Mouse (Mus musculus): ENCODE results near the gene Syt5. TPM values are rescaled to one million over a fixed set of nuclear protein-coding genes. Genes with fewer than 3 reads are reported as not detected.

Gene Syt5
- polyA plus RNA-seq, 1 experiment from 2014 or later, result 0.78 TPM

DNA sequence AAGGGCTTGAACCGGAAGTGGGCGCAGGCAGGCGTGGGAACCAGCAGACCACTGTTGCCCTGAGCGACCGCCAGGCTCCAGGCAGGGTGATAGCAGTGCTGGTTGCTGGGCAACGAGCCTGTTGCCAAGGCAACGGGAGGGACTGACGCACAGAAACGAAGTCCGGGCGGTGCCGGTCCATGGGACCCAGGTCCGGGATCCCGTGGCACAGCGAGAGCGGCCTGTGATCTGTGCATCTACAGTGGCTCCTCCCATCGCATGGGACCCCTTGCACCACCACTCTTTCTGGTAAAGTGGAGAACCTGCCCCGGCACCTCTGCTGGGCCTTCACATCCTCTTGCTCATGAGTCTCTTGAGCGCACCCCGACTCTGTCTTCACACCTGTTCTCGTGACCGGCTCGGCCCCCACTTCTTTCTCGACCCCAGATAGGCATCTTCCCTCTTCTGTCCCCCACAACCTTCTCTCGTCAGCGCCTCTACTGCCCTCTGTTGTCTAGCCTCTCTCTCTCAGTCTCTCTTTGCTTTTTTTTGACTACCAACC is 680 bp downstream of the Syt5 start:
- H3K9me3 ChIP-seq (ENCODE audit: control insufficient read depth, low read length), result no peaks in the 10 kb centered on the region
- 4% methylated on average over 26 of the region's 26 CpGs for WGBS
- peaks cover 10% of the 10 kb centered on the region in 2 experiments; a peak in 2 of 4 replicates for H3K4me1 ChIP-seq (ENCODE audit: control insufficient read depth in 2 of 2, insufficient read depth in 2 of 2, low read length in 2 of 2)
- peak; percentile 4; the same call in 1 of the 2 replicates for ATAC-seq (ENCODE audit: insufficient number of reproducible peaks, insufficient read depth, low FRiP score, low read depth)
- no peaks in the 10 kb centered on the region for H3K36me3 ChIP-seq (ENCODE audit: control insufficient read depth, insufficient read depth, low read length)
- H3K27me3 ChIP-seq (ENCODE audit: control insufficient read depth, insufficient read depth, low read length), result peaks cover 13% of the 10 kb centered on the region; the same call in 1 of the 2 replicates
- peak overlapping the region; percentile 14 to 27 for H3K4me3 ChIP-seq (ENCODE audit: control insufficient read depth in 1 of 2, insufficient read depth in 1 of 2, low read depth in 1 of 2, low read length in 2 of 2)
- no peak overlapping the region for H3K9ac ChIP-seq (ENCODE audit: low read length)
- H3K27ac ChIP-seq (replicated peaks in 1 of 2; ENCODE audit: control insufficient read depth in 1 of 2, insufficient read depth in 1 of 2, low read depth in 2 of 2, low read length in 2 of 2), result no peak overlapping the region
- H3K4me2 ChIP-seq (ENCODE audit: low read length), result peak overlapping the region; percentile 62

- no peak overlapping the region for H3K9ac ChIP-seq (ENCODE audit: low read length)
- H3K9me3 ChIP-seq (ENCODE audit: control insufficient read depth, low read length), result no peaks in the 10 kb centered on the region
- H3K36me3 ChIP-seq (ENCODE audit: control insufficient read depth, insufficient read depth, low read length), result no peaks in the 10 kb centered on the region
- peaks cover 13% of the 10 kb centered on the region; the same call in 1 of the 2 replicates for H3K27me3 ChIP-seq (ENCODE audit: control insufficient read depth, insufficient read depth, low read length)
- no peak overlapping the region for H3K4me3 ChIP-seq (ENCODE audit: control insufficient read depth in 1 of 2, insufficient read depth in 1 of 2, low read depth in 1 of 2, low read length in 2 of 2)
- peaks cover 10% of the 10 kb centered on the region in 2 experiments; a peak in 2 of 4 replicates for H3K4me1 ChIP-seq (ENCODE audit: control insufficient read depth in 2 of 2, insufficient read depth in 2 of 2, low read length in 2 of 2)
- H3K27ac ChIP-seq (replicated peaks in 1 of 2; ENCODE audit: control insufficient read depth in 1 of 2, insufficient read depth in 1 of 2, low read depth in 2 of 2, low read length in 2 of 2), result no peak overlapping the region
- H3K4me2 ChIP-seq (ENCODE audit: low read length), result peak overlapping the region; percentile 62
- 70% methylated on average over 15 of the region's 15 CpGs for WGBS
- no peak for ATAC-seq (ENCODE audit: insufficient number of reproducible peaks, insufficient read depth, low FRiP score, low read depth)
Measured at GRCm38 (mm10) chr7:4546050-4546449, 1.3 kb downstream of the Syt5 start.

DNA sequence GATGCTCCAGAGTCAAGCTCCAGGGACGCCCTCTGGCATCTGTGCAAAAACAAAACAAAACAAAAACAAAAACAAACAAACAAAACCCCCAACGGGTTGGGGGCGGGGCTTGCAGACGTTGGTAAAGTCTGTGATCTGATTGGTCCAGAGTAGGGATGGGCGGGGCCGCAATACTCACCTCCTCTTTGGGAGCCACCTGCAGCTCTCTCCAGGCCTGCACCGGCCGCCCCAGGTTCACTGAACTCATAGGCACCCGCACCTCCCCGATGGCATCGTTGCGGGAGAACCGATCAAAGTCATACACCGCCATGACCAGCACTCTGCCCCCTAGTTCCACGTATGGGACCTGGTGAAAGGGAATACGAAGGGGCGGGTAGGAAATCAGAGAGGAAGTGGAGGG is 5.3 kb downstream of the Syt5 start:
- Histone ChIP-seq H3K4me3 (ENCODE audit: control insufficient read depth in 1 of 2, insufficient read depth in 1 of 2, low read depth in 1 of 2, low read length in 2 of 2) (no peak overlapping the region), H3K27me3 (ENCODE audit: control insufficient read depth, insufficient read depth, low read length) (peaks cover 10% of the 10 kb centered on the region; the same call in 1 of the 2 replicates), H3K9ac (ENCODE audit: low read length) (no peak overlapping the region), H3K4me2 (ENCODE audit: low read length) (no peak overlapping the region), H3K4me1 (ENCODE audit: control insufficient read depth in 2 of 2, insufficient read depth in 2 of 2, low read length in 2 of 2) (peaks cover 7% of the 10 kb centered on the region in 2 experiments; a peak in 2 of 4 replicates), H3K27ac (replicated peaks in 1 of 2; ENCODE audit: control insufficient read depth in 1 of 2, insufficient read depth in 1 of 2, low read depth in 2 of 2, low read length in 2 of 2) (no peak overlapping the region), H3K36me3 (ENCODE audit: control insufficient read depth, insufficient read depth, low read length) (no peaks in the 10 kb centered on the region), H3K9me3 (ENCODE audit: control insufficient read depth, low read length) (no peaks in the 10 kb centered on the region)
- 39% methylated on average over 17 of the region's 17 CpGs for WGBS
- ATAC-seq (ENCODE audit: insufficient number of reproducible peaks, insufficient read depth, low FRiP score, low read depth), result no peak

DNA sequence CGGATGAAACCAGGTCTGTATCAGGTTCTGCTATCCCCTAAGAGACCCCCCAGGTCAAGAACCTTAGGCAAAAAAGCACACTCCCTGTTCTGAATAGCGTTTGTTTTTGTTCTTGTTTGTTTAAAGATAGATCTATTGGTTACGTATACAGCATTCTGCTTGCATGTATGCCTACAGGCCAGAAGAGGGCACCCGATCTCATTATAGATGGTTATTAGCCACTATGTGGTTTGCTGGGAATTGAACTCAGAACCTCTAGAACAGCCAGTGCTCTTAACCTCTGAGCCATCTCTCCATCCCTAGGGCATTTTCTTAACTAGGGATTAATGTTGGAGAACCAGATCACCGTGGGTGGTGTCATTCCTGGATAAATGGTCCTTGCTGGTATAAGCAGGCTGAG is 6.0 kb downstream of the Syt5 start:
- ATAC-seq (ENCODE audit: insufficient number of reproducible peaks, insufficient read depth, low FRiP score, low read depth), result no peak
- Histone ChIP-seq H3K4me2 (ENCODE audit: low read length) (no peak overlapping the region), H3K27me3 (ENCODE audit: control insufficient read depth, insufficient read depth, low read length) (peaks cover 3% of the 10 kb centered on the region; the same call in 1 of the 2 replicates), H3K36me3 (ENCODE audit: control insufficient read depth, insufficient read depth, low read length) (no peaks in the 10 kb centered on the region), H3K27ac (replicated peaks in 1 of 2; ENCODE audit: control insufficient read depth in 1 of 2, insufficient read depth in 1 of 2, low read depth in 2 of 2, low read length in 2 of 2) (no peak overlapping the region), H3K4me1 (ENCODE audit: control insufficient read depth in 2 of 2, insufficient read depth in 2 of 2, low read length in 2 of 2) (peaks cover 2 to 4% of the 10 kb centered on the region in 2 experiments; a peak in 2 of 4 replicates), H3K4me3 (ENCODE audit: control insufficient read depth in 1 of 2, insufficient read depth in 1 of 2, low read depth in 1 of 2, low read length in 2 of 2) (no peak overlapping the region), H3K9ac (ENCODE audit: low read length) (no peak overlapping the region), H3K9me3 (ENCODE audit: control insufficient read depth, low read length) (no peaks in the 10 kb centered on the region)
- 62% methylated on average over 5 of the region's 5 CpGs for WGBS

DNA sequence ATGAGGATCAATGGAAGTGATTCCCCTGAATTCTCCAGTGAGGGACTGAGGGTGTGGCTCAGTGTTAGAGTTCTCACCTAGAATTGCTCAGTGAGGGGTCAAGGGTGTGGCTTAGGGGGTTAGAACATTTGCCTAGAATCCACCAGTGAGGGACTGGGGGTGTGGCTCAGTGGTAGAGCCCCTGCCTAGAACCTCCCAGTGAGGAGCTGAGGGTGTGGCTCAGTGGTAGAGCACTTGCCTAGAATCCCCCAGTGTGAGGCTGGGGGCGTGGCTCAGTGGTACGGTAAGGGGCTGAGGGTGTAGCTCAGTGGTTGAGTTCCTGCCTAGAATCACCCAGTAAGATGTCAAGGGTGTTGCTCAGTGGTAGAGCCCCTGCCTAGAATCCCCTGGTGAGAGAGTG is 8.3 kb downstream of the Syt5 start:
- H3K4me2 ChIP-seq (ENCODE audit: low read length), result no peak overlapping the region
- no peak overlapping the region for H3K4me3 ChIP-seq (ENCODE audit: control insufficient read depth in 1 of 2, insufficient read depth in 1 of 2, low read depth in 1 of 2, low read length in 2 of 2)
- H3K9me3 ChIP-seq (ENCODE audit: control insufficient read depth, low read length), result no peaks in the 10 kb centered on the region
- 34% methylated on average over 2 of the region's 2 CpGs for WGBS
- H3K27me3 ChIP-seq (ENCODE audit: control insufficient read depth, insufficient read depth, low read length), result 0 out of 2 replicates have a peak, but pooled peaks cover 3% of the 10 kb centered on the region
- no peak overlapping the region for H3K27ac ChIP-seq (replicated peaks in 1 of 2; ENCODE audit: control insufficient read depth in 1 of 2, insufficient read depth in 1 of 2, low read depth in 2 of 2, low read length in 2 of 2)
- H3K4me1 ChIP-seq (ENCODE audit: control insufficient read depth in 2 of 2, insufficient read depth in 2 of 2, low read length in 2 of 2), result no peaks in the 10 kb centered on the region
- H3K36me3 ChIP-seq (ENCODE audit: control insufficient read depth, insufficient read depth, low read length), result no peaks in the 10 kb centered on the region
- ATAC-seq (ENCODE audit: insufficient number of reproducible peaks, insufficient read depth, low FRiP score, low read depth), result no peak
- H3K9ac ChIP-seq (ENCODE audit: low read length), result no peak overlapping the region

DNA sequence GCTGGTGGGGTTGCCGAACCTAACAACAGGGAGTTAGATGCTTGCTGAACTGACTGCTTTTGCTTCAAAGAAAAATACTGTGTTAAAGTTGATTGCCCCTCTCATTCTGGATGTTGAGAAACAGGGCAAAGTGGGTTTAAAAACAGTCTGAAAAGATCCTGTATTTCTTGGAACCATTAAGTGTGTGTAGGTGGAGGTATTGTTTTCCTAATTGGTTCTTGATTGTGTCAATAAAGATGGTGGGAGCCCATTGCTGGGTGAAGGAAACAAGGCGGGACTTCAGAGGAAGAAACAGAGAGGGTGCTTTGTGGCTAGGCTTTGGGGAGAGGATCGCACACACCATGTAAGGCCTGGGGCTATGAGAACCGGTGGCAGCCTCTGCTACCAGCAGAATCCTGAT is 10.2 kb downstream of the Syt5 start:
- no peaks in the 10 kb centered on the region for H3K27me3 ChIP-seq (ENCODE audit: control insufficient read depth, insufficient read depth, low read length)
- no peak overlapping the region for H3K9ac ChIP-seq (ENCODE audit: low read length)
- no peak overlapping the region for H3K4me2 ChIP-seq (ENCODE audit: low read length)
- H3K9me3 ChIP-seq (ENCODE audit: control insufficient read depth, low read length), result no peaks in the 10 kb centered on the region
- H3K4me3 ChIP-seq (ENCODE audit: control insufficient read depth in 1 of 2, insufficient read depth in 1 of 2, low read depth in 1 of 2, low read length in 2 of 2), result no peak overlapping the region
- H3K36me3 ChIP-seq (ENCODE audit: control insufficient read depth, insufficient read depth, low read length), result no peaks in the 10 kb centered on the region
- no peaks in the 10 kb centered on the region for H3K4me1 ChIP-seq (ENCODE audit: control insufficient read depth in 2 of 2, insufficient read depth in 2 of 2, low read length in 2 of 2)
- 50% methylated on average over 4 of the region's 4 CpGs for WGBS
- no peak overlapping the region for H3K27ac ChIP-seq (replicated peaks in 1 of 2; ENCODE audit: control insufficient read depth in 1 of 2, insufficient read depth in 1 of 2, low read depth in 2 of 2, low read length in 2 of 2)
- no peak for ATAC-seq (ENCODE audit: insufficient number of reproducible peaks, insufficient read depth, low FRiP score, low read depth)

DNA sequence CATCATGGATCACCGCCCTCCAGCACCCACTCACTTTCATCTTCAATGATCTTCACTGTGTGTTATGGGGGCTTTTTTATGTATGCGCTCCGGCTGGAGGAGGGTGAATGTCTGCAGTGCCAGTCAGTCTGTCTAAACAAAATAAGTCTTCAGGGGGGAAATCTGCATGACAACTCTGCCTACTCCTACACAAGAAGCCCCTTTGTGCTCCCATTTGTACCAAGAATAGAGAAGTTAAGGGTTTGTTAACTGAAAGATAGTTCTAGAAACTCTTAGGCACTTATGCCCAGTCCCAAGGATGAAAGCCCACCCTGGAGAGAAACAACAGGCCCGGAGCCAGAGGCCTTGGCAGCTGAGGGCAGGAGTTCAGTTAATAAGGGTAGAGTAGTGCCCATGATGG is 11.0 kb downstream of the Syt5 start:
- H3K4me3 ChIP-seq (ENCODE audit: control insufficient read depth in 1 of 2, insufficient read depth in 1 of 2, low read depth in 1 of 2, low read length in 2 of 2), result no peak overlapping the region
- H3K9ac ChIP-seq (ENCODE audit: low read length), result no peak overlapping the region
- H3K4me2 ChIP-seq (ENCODE audit: low read length), result no peak overlapping the region
- no peaks in the 10 kb centered on the region for H3K36me3 ChIP-seq (ENCODE audit: control insufficient read depth, insufficient read depth, low read length)
- H3K27ac ChIP-seq (replicated peaks in 1 of 2; ENCODE audit: control insufficient read depth in 1 of 2, insufficient read depth in 1 of 2, low read depth in 2 of 2, low read length in 2 of 2), result no peak overlapping the region
- WGBS, result 84% methylated on average over 4 of the region's 4 CpGs
- ATAC-seq (ENCODE audit: insufficient number of reproducible peaks, insufficient read depth, low FRiP score, low read depth), result no peak
- 0 out of 4 replicates have a peak, but pooled peaks cover 0 to 3% of the 10 kb centered on the region in 2 experiments for H3K4me1 ChIP-seq (ENCODE audit: control insufficient read depth in 2 of 2, insufficient read depth in 2 of 2, low read length in 2 of 2)
- no peaks in the 10 kb centered on the region for H3K9me3 ChIP-seq (ENCODE audit: control insufficient read depth, low read length)
- no peaks in the 10 kb centered on the region for H3K27me3 ChIP-seq (ENCODE audit: control insufficient read depth, insufficient read depth, low read length)
